Mouse (Mus musculus): ENCODE data around the gene Stk39.

- TF ChIP-seq CTCF (IDR thresholded peaks at IDR 0.05; ENCODE audit: low read depth, low read length) (no peak), POLR2A (IDR thresholded peaks at IDR 0.05; ENCODE audit: extremely low read depth, insufficient read depth, low read length) (no peak)
Observed at GRCm38 (mm10) chr2:68383964-68384363, 88.1 kb downstream of the Stk39 start.
